Mouse (Mus musculus): Measurements from ENCODE around the gene Inf2. TPM values are rescaled to one million over a fixed set of nuclear protein-coding genes. Genes with fewer than 3 reads are reported as not detected.

Gene Inf2
- total and polyA plus RNA-seq, 3 experiments: 26.1 to 122 (median 55.7) TPM

GRCm38 (mm10) chr12:112541483-112542091 lies 47.0 kb upstream of the Inf2 start:
- Histone ChIP-seq H3K27me3 (ENCODE audit: control insufficient read depth in 1 of 2, insufficient read depth in 2 of 2, low read length in 2 of 2) (no peaks in the 10 kb centered on the region), H3K27ac (ENCODE audit: control insufficient read depth, low read depth, low read length) (no peak overlapping the region), H3K36me3 (ENCODE audit: control insufficient read depth in 1 of 2, insufficient read depth in 2 of 2, low read length in 2 of 2) (no peaks in the 10 kb centered on the region), H3K79me2 (ENCODE audit: control insufficient read depth, insufficient read depth, low read length, poor library complexity) (no peaks in the 10 kb centered on the region), H3K4me1 (ENCODE audit: control insufficient read depth in 1 of 2, insufficient read depth in 2 of 2, low read length in 2 of 2) (no peaks in the 10 kb centered on the region), H3K9ac (ENCODE audit: control insufficient read depth, low read depth, low read length, poor library complexity, severe bottlenecking) (no peak overlapping the region), H3K4me3 (ENCODE audit: control insufficient read depth in 1 of 2, insufficient read depth in 1 of 2, low read depth in 2 of 2, low read length in 2 of 2) (no peak overlapping the region), H3K9me3 (replicated peaks; ENCODE audit: insufficient read depth, low read length) (no peaks in the 10 kb centered on the region)
- TF ChIP-seq RAD21 (IDR thresholded peaks at IDR 0.05; ENCODE audit: low read depth, low read length): no peak
- TF ChIP-seq POLR2AphosphoS5 (IDR thresholded peaks at IDR 0.05; ENCODE audit: borderline replicate concordance, low read depth, low read length): no peak
- no peak for TF ChIP-seq TAL1 (IDR thresholded peaks at IDR 0.05; ENCODE audit: low read length)
- no peak for TF ChIP-seq MXI1 (IDR thresholded peaks at IDR 0.05; ENCODE audit: low read depth, low read length)
- TF ChIP-seq MAFK (IDR thresholded peaks at IDR 0.05; ENCODE audit: borderline replicate concordance, low read depth, low read length): no peak
- TF ChIP-seq ZMIZ1 (IDR thresholded peaks at IDR 0.05; ENCODE audit: low read depth, low read length): no peak
- TF ChIP-seq HCFC1 (IDR thresholded peaks at IDR 0.05; ENCODE audit: low read depth, low read length): no peak
- TF ChIP-seq NELFE (IDR thresholded peaks at IDR 0.05; ENCODE audit: low read depth, low read length): no peak
- no peak for TF ChIP-seq CHD1 (IDR thresholded peaks at IDR 0.05; ENCODE audit: low read depth, low read length)
- TF ChIP-seq TCF12 (IDR thresholded peaks at IDR 0.05; ENCODE audit: low read depth, low read length): no peak
- TF ChIP-seq ZC3H11A (IDR thresholded peaks at IDR 0.05; ENCODE audit: low read depth, low read length): no peak
- no peak for TF ChIP-seq E2F4 (IDR thresholded peaks at IDR 0.05; ENCODE audit: borderline replicate concordance, low read depth, low read length)
- no peak for TF ChIP-seq ZKSCAN1 (IDR thresholded peaks at IDR 0.05; ENCODE audit: low read depth, low read length)
- TF ChIP-seq ETS1 (IDR thresholded peaks at IDR 0.05; ENCODE audit: low read depth, low read length): no peak
- TF ChIP-seq SMC3 (IDR thresholded peaks at IDR 0.05; ENCODE audit: low read depth, low read length): no peak
- TF ChIP-seq USF1 (IDR thresholded peaks at IDR 0.05; ENCODE audit: low read depth, low read length): no peak
- DNase-seq (ENCODE audit: low read depth, low spot score): no peak

GRCm38 (mm10) chr12:112542257-112542919 lies 46.2 kb upstream of the Inf2 start:
- H3K9ac ChIP-seq (ENCODE audit: control insufficient read depth, low read depth, low read length, poor library complexity, severe bottlenecking): no peak overlapping the region
- no peak for TF ChIP-seq JUND (IDR thresholded peaks at IDR 0.05; ENCODE audit: low read depth, low read length)
- TF ChIP-seq CHD1 (IDR thresholded peaks at IDR 0.05; ENCODE audit: low read depth, low read length): no peak
- no peak for TF ChIP-seq E2F4 (IDR thresholded peaks at IDR 0.05; ENCODE audit: borderline replicate concordance, low read depth, low read length)
- no peak for TF ChIP-seq SIN3A (IDR thresholded peaks at IDR 0.05; ENCODE audit: low read length)
- TF ChIP-seq TCF12 (IDR thresholded peaks at IDR 0.05; ENCODE audit: low read depth, low read length): no peak
- TF ChIP-seq CHD2 (IDR thresholded peaks at IDR 0.05; ENCODE audit: low read length): no peak
- no peak for TF ChIP-seq POLR2A (IDR thresholded peaks at IDR 0.05; ENCODE audit: control insufficient read depth in 1 of 2, insufficient read depth in 1 of 2, low read depth in 1 of 2, low read length in 2 of 2, poor library complexity in 1 of 2)
- TF ChIP-seq NELFE (IDR thresholded peaks at IDR 0.05; ENCODE audit: low read depth, low read length): no peak
- TF ChIP-seq GABPA (IDR thresholded peaks at IDR 0.05; ENCODE audit: low read depth, low read length): no peak
- no peak for TF ChIP-seq MAFK (IDR thresholded peaks at IDR 0.05; ENCODE audit: borderline replicate concordance, low read depth, low read length)
- no peak for TF ChIP-seq MEF2A (IDR thresholded peaks at IDR 0.05; ENCODE audit: extremely low read depth, insufficient replicate concordance, low read depth, low read length, poor library complexity, severe bottlenecking)
- no peak for TF ChIP-seq USF2 (IDR thresholded peaks at IDR 0.05; ENCODE audit: borderline replicate concordance in 1 of 2, insufficient read depth in 1 of 2, low read depth in 1 of 2, low read length in 2 of 2)
- no peak for TF ChIP-seq BHLHE40 (IDR thresholded peaks at IDR 0.05; ENCODE audit: borderline replicate concordance, low read depth, low read length)
- TF ChIP-seq RCOR1 (IDR thresholded peaks at IDR 0.05; ENCODE audit: low read depth, low read length): no peak
- no peaks in the 10 kb centered on the region for H3K9me3 ChIP-seq (replicated peaks; ENCODE audit: insufficient read depth, low read length)
- DNase-seq (ENCODE audit: low read depth, low spot score): no peak
- no peaks in the 10 kb centered on the region for H3K36me3 ChIP-seq (ENCODE audit: control insufficient read depth in 1 of 2, insufficient read depth in 2 of 2, low read length in 2 of 2)
- H3K27me3 ChIP-seq (ENCODE audit: control insufficient read depth in 1 of 2, insufficient read depth in 2 of 2, low read length in 2 of 2): no peaks in the 10 kb centered on the region
- H3K27ac ChIP-seq (ENCODE audit: control insufficient read depth, low read depth, low read length): no peak overlapping the region
- no peaks in the 10 kb centered on the region for H3K4me1 ChIP-seq (ENCODE audit: control insufficient read depth in 1 of 2, insufficient read depth in 2 of 2, low read length in 2 of 2)
- H3K4me3 ChIP-seq (ENCODE audit: control insufficient read depth in 1 of 2, insufficient read depth in 1 of 2, low read depth in 2 of 2, low read length in 2 of 2): no peak overlapping the region
- no peaks in the 10 kb centered on the region for H3K79me2 ChIP-seq (ENCODE audit: control insufficient read depth, insufficient read depth, low read length, poor library complexity)

Data from MEL (cell line).